Comparison of ENCODE assay signal across 8 mouse cellular contexts in the genomic region with DNA sequence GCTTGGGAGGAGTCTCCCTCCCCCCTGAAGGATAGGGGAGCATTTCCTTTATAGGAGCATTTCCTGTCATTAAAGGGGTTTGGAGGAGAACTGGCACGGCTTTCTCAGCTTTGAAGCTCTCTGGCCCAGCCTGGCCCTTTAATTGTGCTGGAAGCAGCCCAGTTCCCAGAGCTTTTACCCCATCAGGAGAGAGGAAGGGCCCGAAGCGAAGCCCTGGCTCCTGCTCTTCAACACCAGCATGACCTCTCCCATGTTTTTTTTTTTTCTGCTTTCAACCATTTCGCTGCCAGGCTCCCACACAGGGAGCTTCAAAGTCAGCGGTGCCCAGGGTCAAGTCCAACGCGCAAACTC. TPM values are rescaled to one million over a fixed set of nuclear protein-coding genes. Genes with fewer than 3 reads are reported as not detected.
DNase-seq lines count a peak whose midpoint lies in the region; ATAC-seq and TF ChIP-seq lines count a peak whose summit lies in the region.
"Had no signal": no experiment of that assay in that cellular context is flagged by ENCODE, and none has a peak within 500 bp of the region (broad histone marks: within the 10 kb centered on the region; RNA-seq: fewer than 3 reads in every experiment).

No protein-coding gene starts in this region.

- no peak for ATAC-seq in midbrain, embryonic 11.5 days (ENCODE audit: low FRiP score)
- no peak for ATAC-seq in midbrain, postnatal 0 days (ENCODE audit: low FRiP score)

- H3K27ac ChIP-seq in midbrain, embryonic 10.5 days (replicated peaks), result 0 out of 2 replicates have a peak overlapping the region, but pooled peaks have one; percentile 20
- no peak overlapping the region for H3K27ac ChIP-seq in midbrain, embryonic 11.5 days (ENCODE audit: low read depth, low read length)
- 0 out of 2 replicates have a peak overlapping the region, but pooled peaks have one; percentile 43 for H3K27ac ChIP-seq in midbrain, postnatal 0 days (ENCODE audit: low read depth, low read length)
- H3K27ac ChIP-seq: macrophage had no signal

- H3K36me3 ChIP-seq in midbrain, embryonic 10.5 days, result no peaks in the 10 kb centered on the region
- no peaks in the 10 kb centered on the region for H3K36me3 ChIP-seq in midbrain, embryonic 11.5 days (ENCODE audit: control insufficient read depth, insufficient read depth, low read length)
- no peaks in the 10 kb centered on the region for H3K36me3 ChIP-seq in midbrain, postnatal 0 days (ENCODE audit: insufficient read depth, low read length)

- H3K27me3 ChIP-seq in midbrain, embryonic 10.5 days (ENCODE audit: low read depth, poor library complexity, severe bottlenecking), result peaks cover 44% of the 10 kb centered on the region
- H3K27me3 ChIP-seq in midbrain, embryonic 11.5 days (ENCODE audit: control insufficient read depth, insufficient read depth, low read length), result peaks cover 18% of the 10 kb centered on the region
- H3K27me3 ChIP-seq in midbrain, postnatal 0 days (ENCODE audit: insufficient read depth, low read length), result peaks cover 11% of the 10 kb centered on the region; the same call in 1 of the 2 replicates

- WGBS in midbrain, embryonic 10.5 days, result 54% methylated on average over 7 of the region's 7 CpGs
- 50% methylated on average over 7 of the region's 7 CpGs for WGBS in midbrain, embryonic 11.5 days
- 40% methylated on average over 7 of the region's 7 CpGs for WGBS in midbrain, postnatal 0 days

- H3K4me2 ChIP-seq in midbrain, embryonic 11.5 days, result no peak overlapping the region
- H3K4me2 ChIP-seq in midbrain, postnatal 0 days (ENCODE audit: low read depth, low read length, poor library complexity, severe bottlenecking), result peak overlapping the region; percentile 15; the same call in 1 of the 2 replicates

- no peak overlapping the region for H3K4me3 ChIP-seq in midbrain, embryonic 10.5 days
- H3K4me3 ChIP-seq in midbrain, embryonic 11.5 days (ENCODE audit: low read depth, low read length), result no peak overlapping the region
- no peak overlapping the region for H3K4me3 ChIP-seq in midbrain, postnatal 0 days (ENCODE audit: low read depth, low read length)

- no peak for DNase-seq in midbrain, embryonic 10.5 days (ENCODE audit: low spot score)
- no peak for DNase-seq in midbrain, embryonic 11.5 days (ENCODE audit: low spot score, missing footprints)
- DNase-seq in cerebellum, postnatal 10 days, result peak; percentile 69 to 76
- peak; percentile 80 for DNase-seq in kidney, postnatal 10 days
- peak; percentile 80 for DNase-seq in midbrain, postnatal 0 days (ENCODE audit: low spot score)
- DNase-seq in left cerebral cortex, adult 11 months (ENCODE audit: low spot score), result no peak
- no peak for DNase-seq in yolk sac, embryonic 10.5 days (ENCODE audit: low spot score)

- H3K4me1 ChIP-seq in midbrain, embryonic 10.5 days, result peaks cover 35% of the 10 kb centered on the region
- peaks cover 8% of the 10 kb centered on the region for H3K4me1 ChIP-seq in midbrain, embryonic 11.5 days (ENCODE audit: control insufficient read depth, insufficient read depth, low read length)
- peaks cover 5% of the 10 kb centered on the region; the same call in 1 of the 2 replicates for H3K4me1 ChIP-seq in midbrain, postnatal 0 days (ENCODE audit: insufficient read depth, low read length)

- no peak for TF ChIP-seq CTCF in midbrain, postnatal 0 days (IDR thresholded peaks at IDR 0.05)

- H3K9me3 ChIP-seq in midbrain, embryonic 10.5 days (replicated peaks), result no peaks in the 10 kb centered on the region
- no peaks in the 10 kb centered on the region; the same call in 1 of the 2 replicates for H3K9me3 ChIP-seq in midbrain, embryonic 11.5 days (ENCODE audit: control insufficient read depth, low read length)
- H3K9me3 ChIP-seq in midbrain, postnatal 0 days (ENCODE audit: low read length), result no peaks in the 10 kb centered on the region

- no peak overlapping the region for H3K9ac ChIP-seq in midbrain, embryonic 11.5 days (ENCODE audit: low read length)
- no peak overlapping the region for H3K9ac ChIP-seq in midbrain, postnatal 0 days (replicated peaks; ENCODE audit: low read length, poor library complexity, severe bottlenecking)

RNA-seq across cellular contexts. Expression of gene Afap1l2, which starts 4.6 kb away (rescaled TPM):
- 3.6 and 4.5 TPM in 2 replicates for polyA plus RNA-seq in midbrain, embryonic 10.5 days (2016; fragmentation: Nextera tagmentation; extraction: Ambion mirVana)
- 3.0 and 3.5 TPM in 2 replicates for polyA plus RNA-seq in midbrain, embryonic 11.5 days (2014; fragmentation: Nextera tagmentation; extraction: Ambion mirVana)
- total RNA-seq in midbrain, postnatal 0 days (2014; rRNA removed), result 13.2 and 15.3 TPM in 2 replicates
- 8.1 and 10.8 TPM in 2 replicates for polyA plus RNA-seq in midbrain, postnatal 0 days (2015; fragmentation: Nextera tagmentation; extraction: Ambion mirVana)
- polyA plus RNA-seq: macrophage had no signal

Comparison
In these comparisons a context has a peak if more than half of its experiments do, and no peak if none do; other contexts are left out.
1. DNase-seq: peak in cerebellum, postnatal 10 days (2 of 2), kidney, postnatal 10 days (single experiment) and midbrain, postnatal 0 days (single experiment); none in midbrain, embryonic 10.5 days (single experiment), midbrain, embryonic 11.5 days (single experiment), left cerebral cortex, adult 11 months (single experiment) and yolk sac, embryonic 10.5 days (single experiment).